Mouse (Mus musculus) c-Kit-positive CD71-negative TER-119-negative erythroid progenitor cells, embryonic 14.5 days (primary cell): ENCODE results near the gene Hfe2.
A peak's percentile ranks its signal among the peaks of the same experiment; 100 is the strongest.

Experiments used
- DNase-seq: peaks from one replicate; pipeline ENCODE4 v3.0.0-alpha.2; 2013; ENCODE audit warnings: low read depth

Hfe2 gene

DNA sequence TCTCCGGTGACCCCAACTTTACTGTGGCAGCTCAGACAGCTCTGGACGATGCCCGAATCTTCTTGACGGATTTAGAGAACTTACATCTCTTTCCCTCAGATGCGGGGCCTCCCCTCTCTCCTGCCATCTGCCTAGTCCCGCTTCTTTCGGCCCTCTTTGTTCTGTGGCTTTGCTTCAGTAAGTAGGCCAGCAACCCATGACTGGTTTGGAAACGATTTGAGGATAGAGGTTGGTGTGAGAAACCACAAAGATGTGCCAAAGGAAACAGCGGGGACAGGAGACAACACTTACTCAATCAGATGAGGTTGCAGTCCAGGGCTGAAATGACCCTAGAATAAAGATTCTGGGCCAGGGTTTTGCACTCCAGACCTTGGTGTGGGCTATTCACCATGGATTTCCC, 3.5 kb downstream of the Hfe2 start:
- DNase-seq, result no peak

DNA sequence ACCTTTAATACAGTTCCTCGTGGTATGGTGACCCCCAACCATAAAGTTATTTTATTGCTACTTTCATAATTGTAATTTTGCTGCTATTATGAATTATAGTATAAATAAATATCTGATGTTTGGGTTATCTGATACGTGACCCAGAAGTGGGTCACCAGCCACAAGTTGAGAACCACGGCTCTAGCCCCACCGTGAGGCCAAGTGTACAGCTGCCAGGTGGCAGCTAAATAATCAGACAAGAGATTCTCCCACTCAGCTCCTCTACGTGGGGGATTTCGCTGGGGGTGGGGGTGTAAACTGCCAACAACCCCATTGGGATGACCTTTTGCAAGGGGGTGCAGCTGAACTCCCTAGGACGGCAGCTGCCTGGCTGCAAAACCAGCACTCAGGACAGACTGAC, 7.1 kb downstream of the Hfe2 start:
- no peak for DNase-seq

- no peak for DNase-seq
Measured at GRCm38 (mm10) chr3:96534300-96534699, 9.3 kb downstream of the Hfe2 start.

- DNase-seq, result no peak
Measured at GRCm38 (mm10) chr3:96539316-96539715, 14.3 kb downstream of the Hfe2 start.

DNA sequence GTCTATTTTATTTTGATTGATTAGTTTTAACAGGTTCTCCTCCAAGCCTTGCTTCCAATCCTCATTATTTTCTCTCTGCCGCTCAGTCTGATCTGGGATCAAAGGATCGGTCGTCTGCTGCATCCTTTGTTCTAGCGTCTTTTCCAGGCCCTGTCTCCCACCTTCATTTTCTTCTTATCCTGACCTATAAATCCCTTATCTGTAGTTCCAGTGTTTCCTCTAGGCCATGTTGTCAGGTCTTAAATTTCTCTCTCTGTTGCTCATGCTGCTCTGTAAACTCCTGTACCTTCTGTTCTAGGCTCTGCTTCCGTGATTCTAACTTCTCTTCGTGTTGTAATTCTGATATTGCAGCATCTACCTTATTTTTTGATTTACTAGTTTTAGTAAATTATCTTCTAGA, 15.8 kb downstream of the Hfe2 start:
- DNase-seq, result no peak

DNA sequence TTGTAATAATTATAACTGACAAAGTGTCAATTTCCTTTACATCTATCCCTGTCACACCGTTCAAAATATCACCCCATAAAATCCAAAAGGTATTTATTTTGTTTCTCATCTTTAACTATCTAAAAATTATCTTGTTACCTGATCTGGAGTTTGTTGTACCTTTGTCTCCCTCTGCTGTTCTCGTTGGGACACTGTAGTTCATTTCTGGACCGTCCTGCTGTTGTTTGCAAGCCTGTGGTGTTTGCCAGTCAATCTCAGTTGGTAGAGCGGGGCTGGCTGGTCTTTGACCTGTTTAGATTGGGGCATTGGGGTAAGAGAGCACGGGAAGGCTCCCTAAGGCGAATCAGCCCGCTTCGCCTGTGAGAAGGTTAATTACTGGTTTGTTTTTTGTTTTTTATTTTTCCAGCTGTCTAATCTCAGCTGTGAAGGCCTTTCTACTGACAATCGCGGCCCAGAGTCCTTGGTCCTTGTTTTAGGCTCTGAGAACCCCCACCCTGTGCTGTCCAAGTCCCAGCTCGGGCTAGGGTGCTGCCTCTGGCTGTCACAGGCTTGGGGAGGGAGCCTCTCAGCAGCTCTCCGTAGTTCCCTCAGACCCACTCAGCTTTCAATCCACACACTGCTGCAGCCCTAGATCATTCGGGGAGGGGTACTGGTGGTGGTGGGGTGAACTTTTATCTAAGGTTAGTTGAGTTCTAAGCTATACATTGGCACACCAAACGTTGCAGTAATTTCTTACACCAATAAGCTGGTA, 16.5 kb downstream of the Hfe2 start:
- no peak for DNase-seq

GRCm38 (mm10) chr3:96542554-96542953, 17.6 kb downstream of the Hfe2 start:
- no peak for DNase-seq

GRCm38 (mm10) chr3:96543345-96543744, 18.4 kb downstream of the Hfe2 start:
- DNase-seq, result no peak

GRCm38 (mm10) chr3:96545565-96545964, 20.6 kb downstream of the Hfe2 start:
- no peak for DNase-seq

DNA sequence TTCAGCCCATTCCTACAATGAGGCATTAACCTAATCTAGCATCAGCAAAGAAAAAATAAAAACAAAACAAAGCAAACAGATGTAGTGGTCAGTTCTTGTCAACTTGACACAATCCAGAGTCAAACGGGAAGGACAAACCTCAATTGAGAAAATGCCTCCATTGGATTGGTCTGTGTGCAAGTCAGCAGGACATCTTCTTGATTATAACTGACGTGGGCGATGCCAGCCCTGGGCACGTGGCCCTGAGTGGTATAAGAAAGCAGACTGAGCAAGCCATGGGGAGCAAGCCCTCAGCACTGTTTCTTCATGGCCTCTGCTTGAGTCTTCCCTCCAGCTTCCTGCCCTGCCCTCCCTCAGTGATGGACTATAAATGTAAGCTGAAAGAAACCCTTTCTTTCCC, 21.9 kb downstream of the Hfe2 start:
- no peak for DNase-seq

DNA sequence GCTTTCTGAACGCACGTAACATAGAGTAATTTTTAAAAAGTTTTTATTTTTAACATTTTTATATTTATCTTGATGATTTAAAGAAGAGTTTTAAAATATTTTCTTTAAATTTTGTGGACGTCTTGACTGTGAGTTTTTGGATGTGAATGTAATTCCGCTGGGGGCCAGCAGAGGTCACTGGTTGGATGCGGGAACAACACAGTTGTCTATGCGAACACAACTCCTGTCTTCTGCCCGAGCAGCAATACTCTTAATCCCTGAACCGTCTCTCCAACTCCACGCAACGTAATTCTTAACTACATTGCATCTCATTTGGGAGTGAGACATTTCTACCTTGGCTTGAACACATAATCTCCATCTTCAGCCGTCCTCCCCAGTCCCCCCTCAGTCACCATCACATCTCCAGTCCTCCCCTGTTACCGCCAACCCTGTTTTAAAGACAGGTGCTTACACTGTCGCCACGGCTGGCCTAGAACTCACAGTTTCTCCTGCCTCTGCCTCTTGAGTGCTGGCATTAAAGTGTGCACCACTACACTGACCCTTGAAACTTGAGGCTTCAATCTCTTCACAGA, 22.5 kb downstream of the Hfe2 start:
- peak; percentile 62 for DNase-seq

- DNase-seq, result no peak
Measured at GRCm38 (mm10) chr3:96548824-96549223, 23.9 kb downstream of the Hfe2 start.

DNA sequence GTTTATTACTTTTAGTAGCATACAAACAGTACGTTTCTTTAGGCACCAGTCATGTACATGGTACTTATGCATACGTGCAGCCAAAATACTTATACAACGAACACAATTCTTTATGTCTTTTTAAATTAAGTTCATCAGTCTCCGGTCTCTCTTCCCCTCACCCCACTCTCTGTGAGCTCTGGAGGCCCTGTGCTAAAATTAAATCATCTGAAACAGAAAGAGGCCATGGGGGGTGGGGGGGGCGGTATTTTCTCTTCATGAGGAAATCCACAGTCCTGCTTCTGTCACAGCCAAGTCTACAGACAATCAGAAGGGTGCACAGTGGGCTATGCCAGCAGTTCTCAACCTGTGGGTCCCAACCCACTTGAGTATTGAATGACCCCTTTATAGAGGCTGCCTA, 24.4 kb downstream of the Hfe2 start:
- DNase-seq, result no peak

- DNase-seq, result no peak
Measured at GRCm38 (mm10) chr3:96551203-96551602, 26.2 kb downstream of the Hfe2 start.

DNA sequence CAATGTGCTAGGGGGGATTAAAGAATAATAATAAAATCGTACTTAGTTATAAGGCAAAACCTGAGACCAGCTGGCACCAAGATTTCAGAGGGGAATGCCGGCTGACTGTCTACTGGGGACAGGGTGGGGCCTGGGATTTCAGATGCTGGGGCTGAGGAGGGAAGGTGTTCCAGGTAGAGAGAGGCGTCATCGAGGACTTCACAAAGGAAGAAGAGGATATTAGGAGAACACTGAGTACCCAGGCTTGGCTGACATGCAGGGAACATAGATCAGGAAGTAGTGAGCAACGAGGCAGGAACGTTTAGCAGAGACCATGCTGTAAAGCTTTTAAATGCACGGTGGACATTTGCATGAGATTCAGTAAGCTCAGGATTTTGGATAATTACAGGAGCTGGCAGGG, 26.9 kb downstream of the Hfe2 start:
- no peak for DNase-seq

- DNase-seq, result no peak
Measured at GRCm38 (mm10) chr3:96553601-96554000, 28.6 kb downstream of the Hfe2 start.

GRCm38 (mm10) chr3:96554251-96554650, 29.3 kb downstream of the Hfe2 start:
- DNase-seq, result no peak

- no peak for DNase-seq
Measured at GRCm38 (mm10) chr3:96555041-96555596, 30.1 kb downstream of the Hfe2 start.

- DNase-seq, result no peak
Measured at GRCm38 (mm10) chr3:96555999-96556614, 31.1 kb downstream of the Hfe2 start.

DNA sequence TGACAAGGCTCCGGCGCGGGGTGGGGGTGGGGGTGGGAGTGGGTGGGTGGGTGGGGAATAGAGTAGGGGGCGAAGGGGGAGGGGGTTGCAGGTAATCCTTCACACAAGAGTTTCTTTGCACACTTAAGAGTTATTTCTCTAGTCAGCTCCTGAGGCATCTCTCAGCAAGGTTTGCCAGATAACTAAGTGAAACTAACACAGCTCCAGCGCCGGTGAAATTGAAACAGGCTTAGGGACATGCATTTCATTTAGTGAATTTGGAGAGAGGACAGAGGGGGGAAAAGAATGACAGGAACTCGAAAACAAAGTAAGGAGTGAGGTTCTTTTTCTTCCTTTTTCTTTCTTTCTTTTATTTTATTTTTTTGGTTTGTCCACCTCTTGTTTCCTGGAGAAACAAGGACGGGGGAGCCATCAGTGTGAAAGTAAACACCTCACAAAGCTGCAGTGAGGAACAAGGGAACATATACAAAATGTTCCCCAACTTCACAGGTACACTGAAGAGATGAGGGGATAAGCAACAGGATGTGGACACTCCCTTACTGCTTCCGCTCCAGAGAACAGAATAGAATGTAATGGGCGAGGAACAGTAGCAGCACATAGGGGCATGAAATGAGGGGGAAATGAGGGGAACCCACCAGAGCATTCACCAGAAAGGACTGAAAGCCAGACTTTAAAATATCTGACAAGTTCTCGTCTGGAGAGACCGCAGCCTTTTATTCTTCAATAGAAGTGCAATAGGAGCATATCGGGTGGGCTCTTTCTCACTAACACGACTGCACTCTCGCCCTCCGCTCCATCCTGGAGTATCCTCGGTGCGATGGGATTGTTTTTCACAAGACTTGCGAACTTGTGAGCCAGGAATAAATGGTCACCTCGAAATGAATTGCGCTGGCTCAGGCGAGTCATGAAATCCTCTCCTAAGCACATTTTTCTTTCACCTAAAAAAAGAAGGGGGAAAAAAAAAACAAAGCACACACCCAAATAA, 32.0 kb downstream of the Hfe2 start:
- no peak for DNase-seq

DNA sequence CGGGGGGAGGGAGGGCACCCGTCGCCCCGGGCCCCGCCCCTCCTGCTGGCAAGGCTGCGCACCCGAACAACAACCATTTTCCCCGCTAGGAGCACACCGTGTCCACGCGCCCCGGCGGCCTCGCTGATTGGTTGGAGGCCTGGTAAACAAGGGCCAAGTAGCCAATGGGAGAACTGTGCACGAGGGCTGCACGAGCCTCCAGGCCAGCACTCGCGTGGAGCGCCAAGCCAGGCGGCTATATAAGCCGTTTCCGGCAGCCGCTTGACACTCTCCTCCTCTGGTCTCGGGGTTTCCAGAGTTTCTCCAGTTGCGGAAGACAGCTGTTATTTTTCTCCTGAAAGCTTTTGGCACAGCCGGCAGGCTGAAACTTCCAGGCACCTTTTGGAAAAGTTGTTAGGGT, 32.7 kb downstream of the Hfe2 start, which contains the start of gene Txnip:
TSS of gene Txnip (plus strand) at position 264 of the 400 bp plus-strand sequence.
- DNase-seq, result peak; percentile 99

DNA sequence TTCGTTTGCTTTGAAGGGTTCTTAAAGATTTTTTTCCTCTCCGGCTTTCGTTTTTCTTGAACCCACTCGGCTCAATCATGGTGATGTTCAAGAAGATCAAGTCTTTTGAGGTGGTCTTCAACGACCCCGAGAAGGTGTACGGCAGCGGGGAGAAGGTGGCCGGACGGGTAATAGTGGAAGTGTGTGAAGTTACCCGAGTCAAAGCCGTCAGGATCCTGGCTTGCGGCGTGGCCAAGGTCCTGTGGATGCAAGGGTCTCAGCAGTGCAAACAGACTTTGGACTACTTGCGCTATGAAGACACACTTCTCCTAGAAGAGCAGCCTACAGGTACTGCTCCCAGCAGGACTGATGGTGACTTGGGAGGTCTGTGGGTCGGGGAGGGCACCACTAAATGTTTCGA, 33.2 kb downstream of the Hfe2 start:
- DNase-seq, result no peak
